Mouse (Mus musculus) lung, postnatal 36 days (tissue): ENCODE measurements at regions not wholly inside any gene's neighbourhood (a gene's known extent, or its start where the extent isn't known, plus 50 kb on each side); places are given as distances from the start of the nearest gene placed in this dataset.
A peak's percentile ranks its signal among the peaks of the same experiment; 100 is the strongest.
"Not testable (repeated sequence)": the region's sequence is repeated elsewhere in the genome, so short reads cannot be mapped to it uniquely, and the experiment has no call there.

Experiments
- DNase-seq: peaks from one replicate; pipeline ENCODE4 v3.0.0; 2022; ENCODE audit warnings: mixed read lengths

GRCm38 (mm10) chr10:15046285-15046684 lies 328.3 kb upstream of the Gje1 start:
- DNase-seq: no peak

- no peak for DNase-seq
These were observed 319.6 kb upstream of the Gje1 start for GRCm38 (mm10) chr10:15037571-15037970.

GRCm38 (mm10) chr10:15031517-15031916 lies 313.5 kb upstream of the Gje1 start:
- peak; percentile 1 for DNase-seq

GRCm38 (mm10) chr10:15029151-15029550 lies 311.1 kb upstream of the Gje1 start:
- no peak for DNase-seq

- peak; percentile 16 for DNase-seq
These were observed 295.9 kb upstream of the Gje1 start for GRCm38 (mm10) chr10:15013919-15014318.

GRCm38 (mm10) chr10:14996374-14996773 lies 278.4 kb upstream of the Gje1 start:
- DNase-seq: no peak

- no peak for DNase-seq
These were observed 271.7 kb upstream of the Gje1 start for GRCm38 (mm10) chr10:14989601-14990140.

- DNase-seq: not testable (repeated sequence)
These were observed 268.6 kb upstream of the Gje1 start for GRCm38 (mm10) chr10:14986566-14986965.

- DNase-seq: no peak
These were observed 260.2 kb upstream of the Gje1 start for GRCm38 (mm10) chr10:14978093-14978755.

GRCm38 (mm10) chr10:14977268-14978000 lies 259.4 kb upstream of the Gje1 start:
- DNase-seq: no peak

- no peak for DNase-seq
These were observed 251.7 kb upstream of the Gje1 start for GRCm38 (mm10) chr10:14969726-14970125.

GRCm38 (mm10) chr10:14967645-14968044 lies 249.6 kb upstream of the Gje1 start:
- no peak for DNase-seq

GRCm38 (mm10) chr10:14966771-14967170 lies 248.8 kb upstream of the Gje1 start:
- not testable (repeated sequence) for DNase-seq

GRCm38 (mm10) chr10:14952899-14953478 lies 235.0 kb upstream of the Gje1 start:
- no peak for DNase-seq

GRCm38 (mm10) chr10:14941875-14942274 lies 223.9 kb upstream of the Gje1 start:
- DNase-seq: no peak
